In genomic region chr3:156745218-156745770, GRCm38 (mm10) we compare ENCODE assay signal across 19 mouse cellular contexts.
"Had no signal": no experiment of that assay in that cellular context is flagged by ENCODE, and none has a peak within 500 bp of the region (broad histone marks: within the 10 kb centered on the region; RNA-seq: fewer than 3 reads in every experiment).

No protein-coding gene starts in this region.

- H3K27me3 ChIP-seq: limb, embryonic 15.5 days; midbrain, embryonic 12.5 days; midbrain, embryonic 15.5 days; neural tube, embryonic 13.5 days; stomach, embryonic 15.5 days had no signal

- H3K9me3 ChIP-seq: limb, embryonic 15.5 days; midbrain, embryonic 12.5 days; midbrain, embryonic 15.5 days; neural tube, embryonic 13.5 days; stomach, embryonic 15.5 days had no signal

- H3K4me1 ChIP-seq: limb, embryonic 15.5 days; midbrain, embryonic 12.5 days; midbrain, embryonic 15.5 days; neural tube, embryonic 13.5 days; stomach, embryonic 15.5 days had no signal

- H3K27ac ChIP-seq: limb, embryonic 15.5 days; liver, embryonic 14.5 days; macrophage; midbrain, embryonic 12.5 days; midbrain, embryonic 15.5 days; neural tube, embryonic 13.5 days; stomach, embryonic 15.5 days had no signal

- H3K4me2 ChIP-seq: limb, embryonic 15.5 days; liver, embryonic 11.5 days; midbrain, embryonic 12.5 days; midbrain, embryonic 15.5 days; neural tube, embryonic 13.5 days; stomach, embryonic 15.5 days had no signal

- DNase-seq: kidney, adult 18-20 months; kidney, adult 9 months; kidney, postnatal 14 days; kidney, postnatal 4 days; layer of hippocampus, adult 9-11 months; liver, postnatal 0 days; right cerebral cortex, postnatal 4 days; thymus, postnatal 36 days had no signal

- ATAC-seq: inflammation-experienced regulatory T-cells, adult 6 months; intestine, embryonic 16.5 days; liver, postnatal 0 days; lung, postnatal 0 days; midbrain, embryonic 15.5 days had no signal

- H3K36me3 ChIP-seq: limb, embryonic 15.5 days; midbrain, embryonic 12.5 days; midbrain, embryonic 15.5 days; neural tube, embryonic 13.5 days; stomach, embryonic 15.5 days had no signal

- H3K9ac ChIP-seq: limb, embryonic 15.5 days; liver, embryonic 14.5 days; liver, postnatal 0 days; midbrain, embryonic 12.5 days; midbrain, embryonic 15.5 days; neural tube, embryonic 13.5 days; stomach, embryonic 15.5 days had no signal

- H3K4me3 ChIP-seq: limb, embryonic 15.5 days; midbrain, embryonic 12.5 days; midbrain, embryonic 15.5 days; neural tube, embryonic 13.5 days; stomach, embryonic 15.5 days had no signal
